Mouse (Mus musculus): ENCODE measurements around the gene Acot5.
"Not testable (repeated sequence)": the region's sequence is repeated elsewhere in the genome, so short reads cannot be mapped to it uniquely, and the experiment has no call there.

Acot5 gene

DNA sequence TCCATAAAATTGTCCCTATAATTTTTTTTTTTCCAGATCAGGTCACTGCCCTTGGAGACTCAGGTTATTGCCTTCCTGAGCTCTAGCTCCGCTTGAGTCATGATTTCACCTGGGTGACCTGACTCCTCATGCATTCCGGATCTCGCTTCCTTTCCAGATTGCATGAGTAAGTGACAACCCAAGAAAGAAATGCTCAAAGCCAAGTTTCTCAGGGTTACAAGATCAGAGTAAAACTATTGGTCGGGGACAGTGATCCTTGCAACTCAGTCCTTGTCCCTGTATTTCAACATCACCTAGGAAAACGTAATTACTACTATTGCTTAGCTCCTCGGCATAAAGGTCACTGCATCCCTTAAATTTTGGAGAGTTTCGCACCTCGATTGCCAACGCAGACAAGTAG is at the start of gene Acot5:
TSS of gene Acot5 (plus strand) at position 340 of the 400 bp plus-strand sequence.
- no peak for DNase-seq (ENCODE audit: low spot score in 2 of 2)

DNA sequence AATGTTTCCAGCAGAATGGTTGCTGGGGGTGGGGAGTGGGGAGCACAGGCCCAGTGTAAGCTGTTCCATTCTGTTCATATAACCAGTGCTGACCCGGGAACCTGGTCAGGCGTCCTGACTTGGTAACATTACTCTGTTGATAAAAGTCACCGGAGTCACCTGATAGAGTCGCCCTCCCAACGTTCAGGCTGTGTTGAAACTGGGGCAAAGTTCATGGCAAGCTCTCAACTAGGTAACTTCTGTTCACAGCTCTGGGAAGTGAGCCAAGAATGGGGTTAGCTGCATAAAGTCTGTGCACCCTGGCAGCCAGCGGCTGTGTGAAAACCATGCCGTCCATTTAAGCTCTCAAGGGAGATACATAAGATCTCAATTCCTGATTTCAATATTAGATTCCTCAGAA is 48.6 kb upstream of the Acot5 start:
- peak in 1 of 2 experiments; percentile 5 for DNase-seq (ENCODE audit: low spot score in 2 of 2)

DNA sequence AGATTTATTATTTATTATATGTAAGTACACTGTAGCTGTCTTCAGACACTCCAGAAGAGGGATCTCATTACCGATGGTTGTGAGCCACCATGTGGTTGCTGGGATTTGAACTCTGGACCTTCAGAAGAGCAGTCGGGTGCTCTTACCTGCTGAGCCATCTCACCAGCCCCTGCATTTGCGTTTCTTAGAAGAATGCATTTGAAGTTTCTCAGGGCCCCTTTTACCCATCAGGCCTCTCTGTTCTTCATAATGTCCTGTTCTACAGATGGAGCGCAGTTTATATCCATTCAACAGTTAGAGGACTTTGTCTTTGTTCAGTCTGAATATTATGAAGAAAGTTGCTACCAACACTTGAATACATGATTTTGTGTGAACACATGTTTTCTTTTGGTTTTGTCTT is 46.9 kb upstream of the Acot5 start:
- not testable (repeated sequence) for DNase-seq (ENCODE audit: low spot score in 2 of 2)

DNA sequence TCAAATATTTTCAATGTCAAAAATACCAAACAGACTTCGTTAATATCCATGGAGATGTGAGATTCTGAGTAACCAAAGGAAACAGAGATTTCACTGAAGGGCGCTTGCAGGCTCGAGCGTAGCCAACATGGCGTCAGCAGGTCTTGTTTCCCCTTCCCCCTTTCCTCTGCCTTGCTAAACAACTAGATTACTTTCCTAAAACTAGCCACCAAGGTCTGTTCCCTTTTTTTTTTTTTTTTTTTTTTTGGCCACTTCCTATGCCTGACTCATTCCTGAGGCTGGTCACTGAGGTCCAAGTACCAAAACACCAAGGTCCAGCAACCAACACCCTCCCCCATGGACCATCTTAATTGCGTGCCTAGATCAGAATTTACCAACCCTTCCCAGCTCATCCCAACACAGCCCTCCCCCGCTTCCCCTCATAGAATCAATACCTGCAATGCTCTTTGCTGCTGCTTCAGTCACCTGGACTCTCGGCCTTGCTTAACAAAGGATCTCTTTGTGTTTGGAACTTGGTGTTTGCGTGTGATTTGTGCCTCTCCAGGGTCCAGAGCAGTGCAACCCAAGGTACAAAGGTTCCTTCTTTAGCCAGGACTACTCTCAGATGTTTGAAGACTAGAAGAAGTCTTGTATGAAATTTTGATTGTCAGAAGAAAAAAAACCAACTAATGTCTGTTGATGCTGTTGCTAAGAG is 45.9 kb upstream of the Acot5 start:
- DNase-seq (ENCODE audit: low spot score in 2 of 2), result no peak

DNA sequence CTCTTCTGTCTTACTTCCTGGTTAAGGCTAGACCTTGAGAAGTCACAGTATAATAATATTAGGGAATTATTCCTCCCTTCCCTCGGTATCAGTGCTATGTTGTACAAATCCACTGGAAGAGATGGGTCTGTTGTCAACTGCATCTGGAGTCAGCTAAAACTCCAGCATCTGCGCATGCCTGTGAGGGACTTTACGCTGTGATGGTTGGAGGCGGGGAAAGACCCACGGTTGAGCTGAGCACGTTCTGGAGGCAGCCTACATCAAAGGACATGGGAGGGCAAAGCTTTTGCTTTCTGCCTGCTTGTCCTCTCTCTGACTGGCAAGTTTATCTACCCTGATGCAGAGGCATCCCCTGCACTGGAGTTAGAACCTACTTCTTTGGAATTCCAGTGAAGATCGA is 43.2 kb upstream of the Acot5 start:
- DNase-seq (ENCODE audit: low spot score in 2 of 2), result no peak

DNA sequence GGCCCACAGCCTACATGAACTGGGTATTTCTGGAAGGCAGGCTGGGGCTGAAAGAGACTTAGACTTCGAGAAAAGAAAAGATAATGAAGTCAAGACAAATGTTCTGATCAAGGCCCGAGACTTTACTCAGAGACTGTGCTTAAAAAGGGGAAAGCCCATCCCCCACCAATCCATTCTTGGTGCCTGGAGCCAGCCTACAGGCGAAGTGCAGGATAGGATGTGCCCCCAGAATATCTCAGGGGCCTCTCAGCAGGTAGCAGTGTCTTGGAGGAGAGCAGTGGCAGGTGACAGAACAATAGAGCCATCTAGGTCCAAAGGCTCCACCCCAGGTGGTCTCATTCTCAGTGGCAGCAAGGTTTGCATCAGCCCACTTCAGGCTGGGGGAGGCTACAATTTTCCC is 40.8 kb upstream of the Acot5 start:
- DNase-seq (ENCODE audit: low spot score in 2 of 2), result not testable (repeated sequence)

DNA sequence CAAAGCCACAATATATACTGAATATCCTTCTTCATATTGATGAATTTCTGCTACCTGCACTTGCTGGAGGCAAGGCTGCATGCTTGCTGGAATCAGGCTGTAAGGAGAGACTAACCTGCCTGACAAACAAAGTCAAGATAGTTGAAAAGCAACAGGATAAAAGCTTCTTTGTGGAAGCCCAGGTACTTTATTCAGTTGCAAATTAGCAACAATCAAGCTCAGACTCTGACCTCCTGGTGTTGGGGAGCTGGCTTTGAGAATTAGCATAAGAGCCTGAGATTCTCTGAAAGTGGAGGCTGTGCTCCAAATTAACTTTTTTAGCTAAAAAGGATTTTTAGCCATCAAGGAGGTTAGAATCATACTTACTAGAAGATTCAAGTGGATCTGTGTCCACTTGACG is 40.1 kb upstream of the Acot5 start:
- DNase-seq (ENCODE audit: low spot score in 2 of 2), result not testable (repeated sequence)

DNA sequence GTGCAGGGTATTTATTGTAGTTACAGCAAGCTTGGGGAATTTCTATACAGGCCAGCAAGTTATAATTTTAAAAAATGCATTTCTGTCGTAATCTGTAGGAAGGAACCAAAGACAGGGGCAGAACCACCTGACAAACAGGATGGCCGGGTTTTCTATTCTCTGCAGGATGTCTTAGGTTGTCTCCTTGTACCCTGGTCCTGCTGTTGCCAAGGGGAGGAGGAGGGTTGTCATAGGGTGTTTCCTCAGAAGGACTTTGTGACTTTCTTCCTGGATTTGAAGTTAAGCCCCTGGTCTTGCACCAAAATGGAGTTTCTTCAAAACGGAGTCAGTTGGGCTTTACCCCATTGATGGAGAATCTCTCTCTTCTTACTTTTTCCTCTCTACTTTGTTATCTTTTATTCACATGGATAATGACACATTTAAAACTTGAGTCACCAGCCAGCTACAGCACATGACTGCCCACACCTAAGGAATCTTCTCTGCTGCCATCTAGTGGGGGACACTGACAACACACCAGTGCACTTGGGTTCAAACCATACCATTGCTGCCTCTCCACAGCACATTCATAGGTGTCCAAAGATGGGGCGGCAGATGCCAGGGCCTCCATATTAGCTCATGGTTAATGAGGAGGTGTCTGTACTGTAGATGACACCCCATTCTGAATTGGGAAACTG is 38.3 kb upstream of the Acot5 start:
- DNase-seq (ENCODE audit: low spot score in 2 of 2), result peak; percentile 57 to 73

DNA sequence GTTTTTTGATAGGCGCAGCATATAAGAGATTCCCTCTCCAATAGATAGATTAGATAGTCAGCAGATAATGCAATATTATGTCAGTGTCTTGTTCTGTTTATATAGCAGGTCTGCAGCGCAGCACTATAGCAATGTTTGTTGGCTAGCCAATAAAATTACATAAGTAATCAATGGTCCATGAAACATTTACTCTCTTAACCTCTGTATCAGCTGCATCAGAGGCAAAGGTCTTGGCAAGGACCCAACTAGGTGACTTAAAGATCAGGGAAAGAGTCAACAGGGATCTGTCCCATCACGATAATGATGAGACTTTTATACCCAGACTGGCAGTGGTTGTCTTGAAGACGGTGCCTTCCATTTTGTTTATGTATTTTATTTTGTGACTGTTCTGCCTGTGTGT is 36.3 kb upstream of the Acot5 start:
- DNase-seq (ENCODE audit: low spot score in 2 of 2), result no peak

DNA sequence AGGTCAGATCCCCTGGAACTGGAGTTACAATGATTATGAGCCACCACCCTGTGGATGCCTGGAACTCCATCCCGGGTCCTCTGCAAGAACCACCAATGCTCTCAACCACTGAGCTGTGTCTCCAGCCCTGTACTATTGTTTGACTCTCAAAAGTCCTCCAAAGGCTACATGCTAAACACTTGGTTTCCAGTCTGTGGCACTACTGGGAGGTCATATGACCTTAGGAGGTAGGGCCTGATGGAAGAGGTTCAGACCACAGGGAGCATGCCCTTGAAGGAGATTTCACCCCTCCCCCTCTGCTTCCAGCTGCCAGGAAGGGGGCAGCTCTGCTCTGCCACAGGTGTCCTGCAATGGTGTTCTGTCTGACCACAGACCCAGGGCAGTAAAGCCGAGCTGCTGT is 35.8 kb upstream of the Acot5 start:
- not testable (repeated sequence) for DNase-seq (ENCODE audit: low spot score in 2 of 2)

DNA sequence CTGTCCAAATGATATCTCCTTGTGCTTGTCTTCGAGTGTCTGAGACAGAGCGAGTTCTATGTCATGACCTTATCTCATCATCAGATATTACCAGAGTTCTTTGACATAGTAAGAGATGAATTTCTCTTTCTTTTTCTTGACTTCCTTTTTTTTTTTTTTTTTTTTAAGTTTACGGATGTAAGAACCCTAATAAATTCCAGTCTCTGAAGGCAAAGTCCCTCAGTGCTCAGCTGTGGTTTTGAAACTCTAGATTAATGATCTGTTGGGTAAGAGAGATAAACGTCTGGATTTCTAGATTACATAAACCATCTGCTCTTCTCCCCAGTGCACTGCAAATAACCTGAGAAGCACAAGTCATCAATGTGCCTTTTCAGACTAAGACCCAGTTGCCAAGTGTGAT is 35.0 kb upstream of the Acot5 start:
- no peak for DNase-seq (ENCODE audit: low spot score in 2 of 2)

DNA sequence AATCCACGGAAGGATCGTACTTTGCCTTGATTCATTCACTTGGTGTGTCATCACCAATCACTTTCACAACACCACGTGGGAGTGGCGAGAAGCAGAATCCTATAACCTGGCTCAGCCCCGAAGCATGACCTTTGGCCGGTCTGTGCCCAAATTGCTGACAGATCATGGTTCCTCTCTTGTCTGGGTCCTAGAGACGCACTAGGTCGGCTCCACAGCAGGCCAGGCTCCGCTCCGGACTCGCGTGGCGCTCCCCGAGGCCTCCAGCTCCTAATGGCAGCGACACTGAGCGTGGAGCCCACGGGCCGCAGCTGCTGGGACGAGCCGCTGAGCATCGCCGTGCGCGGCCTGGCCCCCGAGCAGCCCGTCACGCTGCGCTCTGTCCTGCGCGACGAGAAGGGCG is 30.9 kb upstream of the Acot5 start, which contains the start of gene Acot4:
TSS of gene Acot4 (plus strand) at position 139 of the 400 bp plus-strand sequence.
- not testable (repeated sequence) for DNase-seq (ENCODE audit: low spot score in 2 of 2)

DNA sequence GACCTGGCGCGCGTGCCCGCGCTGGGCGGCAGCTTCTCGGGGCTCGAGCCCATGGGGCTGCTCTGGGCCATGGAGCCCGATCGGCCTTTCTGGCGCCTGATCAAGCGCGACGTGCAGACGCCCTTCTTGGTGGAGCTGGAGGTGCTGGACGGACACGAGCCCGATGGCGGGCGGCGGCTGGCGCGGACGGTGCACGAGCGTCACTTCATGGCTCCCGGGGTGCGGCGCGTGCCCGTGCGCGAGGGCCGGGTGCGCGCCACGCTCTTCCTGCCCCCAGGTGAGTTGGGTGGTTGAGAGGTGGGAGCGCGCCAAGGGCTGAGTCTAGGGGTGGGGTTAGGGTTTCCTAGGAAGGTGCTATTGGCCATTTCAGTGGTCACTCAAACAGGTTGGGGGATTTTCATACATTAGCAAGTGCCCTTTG is 30.4 kb upstream of the Acot5 start, which contains the start of gene Gm49366:
TSS of gene Gm49366 (plus strand) at position 245 of the 421 bp plus-strand sequence.
- peak in 1 of 2 experiments; percentile 4 for DNase-seq (ENCODE audit: low spot score in 2 of 2)

DNA sequence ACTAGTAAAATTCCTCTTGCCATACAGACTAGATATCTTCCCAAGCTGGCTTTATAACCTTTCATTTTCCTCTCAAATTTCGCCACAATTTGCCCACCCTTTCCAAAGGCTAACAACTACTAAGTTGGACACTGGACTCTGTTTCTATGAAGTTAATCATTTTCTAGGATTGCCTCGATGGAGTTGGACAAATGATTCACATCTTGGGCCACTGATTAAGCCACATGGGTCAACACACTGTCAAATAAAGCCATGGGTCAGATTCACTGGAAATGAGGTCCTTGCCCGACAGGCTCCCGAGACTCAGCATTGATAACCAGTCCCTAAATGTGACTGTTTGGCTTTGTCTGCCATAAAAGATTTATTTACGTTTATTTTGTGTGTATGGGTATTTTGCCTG is 26.9 kb upstream of the Acot5 start:
- no peak for DNase-seq (ENCODE audit: low spot score in 2 of 2)

DNA sequence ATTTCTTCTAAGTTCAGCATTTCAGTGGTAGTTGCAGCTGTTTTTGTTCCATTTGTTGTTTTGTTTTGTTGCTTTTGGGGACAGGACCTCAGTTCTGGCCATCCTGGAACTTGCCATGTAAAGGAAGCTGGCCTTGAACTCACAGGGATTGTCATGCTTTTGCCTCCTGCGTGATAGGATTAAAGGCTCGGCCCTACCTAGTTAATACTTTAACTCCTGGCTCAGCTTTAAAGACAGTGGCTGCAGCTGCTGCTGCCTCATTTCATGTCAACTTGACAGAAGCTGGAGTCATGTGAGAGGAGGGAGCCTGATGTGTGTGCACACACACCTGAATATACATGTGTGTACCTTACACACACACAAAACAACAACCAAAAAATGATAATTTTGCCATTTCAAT is 25.1 kb upstream of the Acot5 start:
- no peak for DNase-seq (ENCODE audit: low spot score in 2 of 2)

DNA sequence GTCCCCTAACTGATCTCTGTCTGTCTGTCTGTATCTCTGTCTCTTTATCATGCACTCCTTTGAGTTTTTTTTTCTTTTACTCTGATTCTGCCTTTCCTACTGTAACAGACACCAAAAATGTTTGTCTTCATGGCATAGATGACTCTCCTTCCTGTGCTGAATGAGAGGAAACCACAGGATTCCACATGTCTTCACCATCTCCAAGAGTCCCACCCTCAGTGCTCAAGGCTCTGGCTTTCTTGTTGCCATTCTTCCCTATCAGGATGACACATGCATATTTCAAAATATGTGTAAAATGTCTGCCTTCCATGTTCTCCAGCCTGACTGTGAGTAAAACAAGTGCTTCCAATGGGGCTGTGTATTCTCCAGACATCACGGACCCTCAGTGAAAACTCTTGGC is 22.2 kb upstream of the Acot5 start:
- no peak for DNase-seq (ENCODE audit: low spot score in 2 of 2)

DNA sequence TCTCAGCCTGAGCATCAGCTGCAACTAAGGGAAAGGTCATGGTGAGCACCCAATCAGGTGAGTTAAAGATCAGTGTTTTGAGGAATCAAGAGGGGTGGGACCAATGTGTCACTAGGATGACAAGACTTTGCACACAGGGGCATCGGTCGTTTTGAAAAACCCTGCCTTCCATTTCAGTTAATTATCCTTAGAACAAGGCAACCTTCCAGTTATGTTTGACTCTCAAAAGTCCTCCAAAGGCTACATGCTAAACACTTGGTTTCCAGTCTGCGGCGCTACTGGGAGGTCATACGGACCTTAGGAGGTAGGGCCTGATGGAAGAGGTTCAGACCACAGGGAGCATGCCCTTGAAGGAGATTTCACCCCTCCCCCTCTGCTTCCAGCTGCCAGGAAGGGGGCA is 18.4 kb upstream of the Acot5 start:
- not testable (repeated sequence) for DNase-seq (ENCODE audit: low spot score in 2 of 2)

DNA sequence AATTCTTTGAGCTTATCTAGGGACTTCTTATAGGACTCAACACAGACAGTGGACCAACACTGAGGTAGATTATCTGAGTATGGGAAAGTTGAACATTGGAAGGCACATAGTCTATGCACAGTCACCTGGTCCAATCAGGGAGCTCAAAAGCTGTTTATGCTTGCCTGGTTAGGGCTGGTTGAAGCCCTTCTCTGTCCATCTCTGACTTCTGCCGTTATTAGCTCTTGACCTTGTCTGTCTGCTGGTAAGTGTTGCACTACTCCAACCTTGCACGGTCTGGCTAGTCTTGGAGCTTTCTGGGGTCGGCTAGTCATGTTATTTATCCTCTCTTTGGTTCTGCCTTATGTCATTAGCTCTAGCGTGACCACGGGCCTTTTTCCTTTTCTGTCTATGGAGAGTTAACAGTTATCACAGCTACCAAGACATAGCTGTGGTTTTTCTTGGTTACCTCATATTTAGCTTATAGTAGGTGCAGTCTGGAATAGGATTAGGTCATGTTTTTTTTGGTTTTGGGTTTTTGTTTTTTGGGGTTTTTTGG is 17.1 kb upstream of the Acot5 start, which contains the start of gene Acot3:
TSS of gene Acot3 (plus strand) at position 208 of the 538 bp plus-strand sequence.
- DNase-seq (ENCODE audit: low spot score in 2 of 2), result no peak

DNA sequence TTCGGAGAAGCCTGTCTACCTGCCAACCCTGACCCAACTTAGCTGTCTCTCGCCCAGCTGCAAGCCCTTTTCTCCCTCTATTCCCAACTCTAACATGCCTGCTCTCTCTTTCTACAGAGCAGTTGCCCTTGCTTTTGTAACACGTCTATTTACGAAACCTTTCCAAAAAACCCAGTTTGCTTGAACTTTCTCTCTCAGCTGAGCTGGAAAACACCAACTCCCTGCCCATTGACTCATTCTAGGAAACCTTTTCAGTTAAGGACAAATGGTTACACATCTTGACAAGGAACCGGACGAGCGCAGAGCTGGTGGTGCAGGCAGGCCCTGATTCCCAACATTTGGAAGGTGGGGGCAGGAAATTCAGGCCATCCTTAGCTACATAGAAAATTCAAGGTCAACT is 16.5 kb upstream of the Acot5 start:
- no peak for DNase-seq (ENCODE audit: low spot score in 2 of 2)

DNA sequence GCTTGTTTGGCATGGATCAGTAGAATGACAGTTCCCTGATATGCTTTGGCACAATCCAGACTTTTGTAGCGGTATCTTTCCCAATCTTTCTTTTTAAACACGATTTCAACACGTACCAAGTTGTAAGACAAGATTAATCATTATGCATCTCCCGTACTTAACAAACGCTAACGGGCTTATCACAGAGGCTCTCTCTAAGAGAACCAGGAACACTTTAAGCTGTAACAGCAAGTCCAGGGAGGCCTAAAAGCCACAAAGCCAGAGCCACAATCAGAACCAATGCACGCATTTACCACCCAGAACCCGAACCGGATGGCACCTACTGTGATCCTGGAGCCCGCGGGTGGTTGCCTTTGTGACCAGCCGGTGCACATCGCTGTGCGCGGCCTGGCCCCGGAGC is 16.0 kb upstream of the Acot5 start:
- DNase-seq (ENCODE audit: low spot score in 2 of 2), result no peak

DNA sequence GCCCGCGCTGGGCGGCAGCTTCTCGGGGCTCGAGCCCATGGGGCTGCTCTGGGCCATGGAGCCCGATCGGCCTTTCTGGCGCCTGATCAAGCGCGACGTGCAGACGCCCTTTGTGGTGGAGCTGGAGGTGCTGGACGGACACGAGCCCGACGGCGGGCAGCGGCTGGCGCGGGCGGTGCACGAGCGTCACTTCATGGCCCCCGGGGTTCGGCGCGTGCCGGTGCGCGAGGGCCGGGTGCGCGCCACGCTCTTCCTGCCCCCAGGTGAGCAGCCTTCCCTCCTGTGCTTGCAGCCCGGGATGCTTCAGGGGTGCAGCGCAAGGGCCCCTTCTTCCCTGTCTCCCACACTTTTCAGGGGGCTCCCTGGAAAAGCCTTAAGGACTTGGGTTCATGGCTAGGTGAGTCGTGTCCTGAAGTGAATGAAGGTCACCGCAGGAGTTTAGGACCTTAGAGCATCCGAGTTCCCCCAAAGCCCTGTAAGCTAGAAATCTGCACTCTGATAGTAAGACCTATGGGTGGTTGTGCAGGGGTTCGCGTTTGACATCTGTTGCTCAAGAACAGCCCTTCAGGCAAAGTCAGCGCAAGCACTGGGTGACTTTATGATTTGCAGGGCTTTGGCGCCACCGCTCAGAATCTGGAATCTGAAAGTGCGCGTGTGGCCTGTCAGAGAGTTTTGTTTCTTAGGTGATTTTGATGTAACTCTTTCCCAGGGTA is 15.3 kb upstream of the Acot5 start:
- no peak for DNase-seq (ENCODE audit: low spot score in 2 of 2)

DNA sequence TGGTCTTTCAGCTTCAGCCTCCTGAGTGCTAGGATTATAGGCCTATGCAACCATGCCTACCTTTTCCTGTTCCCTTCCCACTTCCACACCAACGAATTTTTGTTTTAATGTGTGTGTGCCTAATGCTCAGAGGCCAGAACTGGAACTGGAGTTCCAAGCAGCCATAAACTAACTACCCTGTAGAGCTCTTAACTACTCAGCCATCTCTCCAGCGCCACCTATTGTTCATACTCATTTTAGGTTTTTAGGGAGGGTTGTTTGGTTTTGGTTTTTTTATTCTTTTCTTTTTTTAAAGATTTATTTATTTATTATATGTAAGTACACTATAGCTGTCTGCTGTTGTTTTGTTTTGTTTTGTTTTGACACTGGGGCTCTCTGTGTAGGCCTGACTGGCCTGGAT is 8.2 kb upstream of the Acot5 start:
- DNase-seq (ENCODE audit: low spot score in 2 of 2), result peak in 1 of 2 experiments; percentile 16

Measured in natural killer cell, adult 2 months (primary cell).